Mouse (Mus musculus) thymus, postnatal 36 days (tissue): Measurements from ENCODE around the gene Cspg4.
"Not testable (repeated sequence)": the region's sequence is repeated elsewhere in the genome, so short reads cannot be mapped to it uniquely, and the experiment has no call there.

Experiments
- DNase-seq, 2 experiments: peaks; one replicate each; pipeline ENCODE4 v3.0.0; 2022; ENCODE audit warnings: mixed read lengths in 2 of 2

Gene Cspg4

DNA sequence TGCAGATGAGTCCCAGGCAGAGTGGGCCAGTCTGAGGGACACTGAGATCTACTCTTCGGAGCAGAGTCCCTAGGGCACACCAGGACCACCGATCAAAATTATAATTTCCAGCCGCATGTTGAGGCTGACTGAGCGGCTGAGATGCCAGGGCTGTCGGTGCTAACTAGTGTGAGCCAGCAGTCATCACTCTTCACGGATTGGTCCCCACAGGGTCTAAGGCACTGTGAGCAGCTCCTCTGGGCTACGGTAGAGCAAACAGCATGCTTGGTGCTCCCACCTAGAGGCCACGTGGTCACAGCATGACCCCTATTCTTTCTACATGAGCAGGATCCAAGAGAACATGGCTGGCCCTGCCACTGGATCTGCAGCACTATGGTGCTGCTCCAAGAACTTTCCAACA is 28.5 kb downstream of the Cspg4 start:
- DNase-seq = no peak

DNA sequence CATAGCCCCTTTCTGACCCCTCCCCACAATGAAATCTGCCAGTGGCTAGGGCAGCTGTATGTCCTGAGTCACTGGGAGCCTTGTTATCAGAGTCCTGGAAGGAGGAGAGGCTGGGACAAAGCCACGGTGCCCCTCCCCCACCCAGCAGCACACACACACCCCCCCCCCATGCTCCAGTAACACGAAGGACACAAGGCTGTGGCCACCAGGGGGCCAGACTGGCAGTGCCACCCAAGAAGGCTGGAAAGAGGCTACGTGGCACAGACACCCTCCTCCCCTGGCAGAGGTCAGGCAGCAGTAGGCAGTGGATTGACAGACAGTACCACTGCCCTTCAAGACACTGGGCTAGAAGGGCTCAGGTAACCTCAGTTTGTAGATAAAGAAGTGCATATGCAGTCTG is 29.2 kb downstream of the Cspg4 start:
- peak in 1 of 2 experiments; percentile 20 for DNase-seq

DNA sequence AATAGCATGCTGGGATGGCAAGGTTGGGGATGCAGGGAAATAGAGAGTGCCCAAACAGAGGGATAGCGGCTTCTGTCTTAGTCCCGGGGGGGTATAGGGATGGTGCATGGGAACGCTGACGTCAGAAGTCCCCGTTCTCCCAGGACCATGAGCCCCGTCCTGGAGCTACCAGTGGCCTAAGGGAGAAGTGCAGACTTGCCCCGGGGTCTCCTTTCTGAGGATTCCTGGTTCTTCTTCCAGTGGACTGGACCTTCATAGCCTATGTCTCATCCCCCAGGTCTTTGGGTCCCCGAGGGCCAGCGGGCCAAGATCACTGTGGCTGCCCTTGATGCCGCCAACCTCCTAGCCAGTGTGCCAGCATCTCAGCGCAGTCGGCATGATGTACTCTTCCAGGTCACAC is 31.9 kb downstream of the Cspg4 start:
- no peak for DNase-seq

DNA sequence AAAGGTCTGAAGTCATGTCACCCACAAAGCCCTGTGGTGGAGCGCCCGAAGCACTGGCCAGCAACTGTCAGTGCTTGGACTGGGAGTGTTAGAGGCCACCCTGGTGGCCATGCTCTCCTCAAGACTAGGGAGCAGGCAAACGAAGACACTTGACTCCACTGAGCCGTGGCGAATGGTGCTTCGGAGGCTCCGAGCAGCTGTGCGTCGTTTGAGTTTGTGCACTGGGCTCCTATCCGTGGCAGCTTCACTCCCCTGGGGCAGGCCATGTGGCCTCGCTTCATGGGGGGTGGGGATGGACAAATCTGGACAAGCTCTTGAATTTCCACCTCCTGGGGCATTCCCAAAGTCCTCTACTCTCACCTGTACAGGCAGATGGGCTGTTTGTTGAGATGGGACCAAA is 34.6 kb downstream of the Cspg4 start:
- no peak for DNase-seq

DNA sequence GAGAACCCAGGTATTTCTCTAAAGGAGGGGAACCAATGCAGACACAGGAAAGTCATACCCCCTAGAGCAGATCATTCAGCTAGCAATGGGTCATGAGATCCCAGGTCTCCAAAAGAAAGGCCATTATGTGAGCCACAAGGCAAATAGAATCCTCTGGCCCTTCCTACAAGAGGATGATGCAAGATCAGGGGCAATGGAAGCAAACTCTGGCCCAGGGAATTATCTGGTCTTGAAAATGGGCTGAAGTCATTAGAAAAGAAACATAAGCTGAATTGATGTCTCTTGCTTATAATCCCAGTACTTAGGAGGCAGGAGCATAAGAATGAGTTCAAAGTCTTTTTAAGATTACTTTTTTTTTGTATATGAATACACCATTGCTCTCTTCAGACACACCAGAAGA is 35.2 kb downstream of the Cspg4 start:
- DNase-seq = no peak

DNA sequence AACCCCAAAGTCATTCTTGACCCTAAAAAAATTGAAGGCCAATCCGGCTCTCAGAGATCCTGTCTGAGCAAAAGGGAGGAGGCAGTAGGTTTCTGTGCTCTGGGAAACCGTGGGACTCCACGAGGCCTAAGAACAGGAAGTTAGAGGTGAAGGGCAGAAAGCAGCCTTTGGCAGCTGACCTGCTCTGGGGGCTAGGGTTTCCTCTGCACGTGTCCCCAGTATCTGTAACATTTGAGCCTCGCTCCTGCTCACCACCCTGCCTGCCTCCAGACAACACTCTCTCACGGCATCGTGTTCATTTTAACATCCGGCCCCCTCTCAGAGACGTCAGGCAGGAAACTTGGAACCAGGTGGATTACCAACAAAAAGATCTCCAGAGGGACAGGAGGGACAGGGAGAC is 35.7 kb downstream of the Cspg4 start:
- DNase-seq = no peak

DNA sequence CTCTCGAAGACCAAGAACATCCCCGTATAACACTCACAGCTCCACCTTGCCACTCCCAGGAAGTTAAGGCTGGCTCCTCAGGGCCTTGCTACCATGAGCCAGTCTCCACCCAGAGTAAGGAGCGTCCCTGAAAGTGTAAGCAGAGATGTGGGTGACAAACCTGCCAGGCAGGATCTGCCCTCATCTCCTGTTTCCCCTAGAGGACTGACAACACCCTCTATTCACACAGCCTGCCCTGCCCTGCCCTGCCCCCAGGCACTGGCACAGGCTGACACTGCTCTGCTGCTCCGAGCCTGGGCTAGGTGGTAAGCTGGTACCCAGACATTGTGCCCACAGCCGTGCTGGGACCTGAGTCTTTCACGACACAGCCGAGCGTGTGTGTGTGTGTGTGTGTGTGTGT is 36.4 kb downstream of the Cspg4 start:
- DNase-seq = no peak

DNA sequence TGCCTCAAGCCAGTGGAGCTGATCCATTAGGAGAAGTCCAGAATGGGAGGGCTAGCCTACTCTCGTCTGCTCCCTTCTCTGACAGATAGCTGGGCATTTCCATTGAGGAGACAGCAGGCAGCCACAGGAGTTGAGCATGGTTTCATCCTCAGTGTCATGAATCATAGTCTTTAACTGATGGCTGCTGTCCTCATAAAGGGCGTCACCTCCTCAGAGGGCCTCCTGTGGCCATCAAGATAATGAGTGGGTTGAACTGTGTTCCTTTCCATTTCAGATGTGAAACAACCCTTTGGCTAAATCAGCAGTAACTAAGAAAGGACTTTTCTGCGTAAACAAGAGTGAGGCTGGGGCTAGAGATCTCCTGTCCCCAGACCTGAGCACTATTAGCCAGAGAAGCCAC is 38.8 kb downstream of the Cspg4 start:
- no peak for DNase-seq

DNA sequence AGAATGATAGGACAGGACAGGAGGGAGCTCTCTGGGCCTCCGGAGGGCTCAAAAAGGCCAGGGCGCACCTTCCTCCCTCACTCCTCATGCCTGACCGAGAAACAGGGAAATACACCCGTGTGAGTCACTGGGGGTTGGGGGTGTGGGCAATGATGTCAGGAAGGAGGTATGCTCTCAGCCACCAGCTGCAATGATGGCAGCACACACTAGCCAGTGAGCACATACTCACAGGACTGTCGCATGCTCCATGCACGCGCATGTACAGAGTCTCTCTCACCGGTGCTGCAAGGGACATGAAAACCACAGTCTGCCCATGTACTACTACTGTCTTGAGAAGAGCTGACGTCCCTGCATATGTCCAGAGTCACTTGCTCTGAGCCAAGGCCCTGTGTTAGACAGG is 42.7 kb downstream of the Cspg4 start:
- DNase-seq = no peak

DNA sequence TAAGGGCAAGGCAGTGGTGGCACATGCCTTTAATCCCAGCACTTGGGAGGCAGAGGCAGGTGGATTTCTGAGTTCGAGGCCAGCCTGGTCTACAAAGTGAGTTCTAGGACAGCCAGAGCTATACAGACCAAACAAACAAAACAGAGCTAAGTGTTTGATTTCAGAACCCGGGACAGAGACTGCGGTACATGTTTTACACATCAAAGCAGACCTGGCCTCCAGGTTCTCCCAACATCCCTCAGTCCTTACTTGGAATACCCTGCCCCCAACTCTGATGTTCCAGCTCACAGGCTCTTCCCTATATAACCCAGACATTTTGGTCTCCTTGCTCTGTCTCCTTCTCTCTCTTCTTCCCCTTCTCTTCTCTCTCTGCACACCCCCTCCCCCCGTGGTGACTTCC is 45.2 kb downstream of the Cspg4 start:
- DNase-seq = not testable (repeated sequence)

DNA sequence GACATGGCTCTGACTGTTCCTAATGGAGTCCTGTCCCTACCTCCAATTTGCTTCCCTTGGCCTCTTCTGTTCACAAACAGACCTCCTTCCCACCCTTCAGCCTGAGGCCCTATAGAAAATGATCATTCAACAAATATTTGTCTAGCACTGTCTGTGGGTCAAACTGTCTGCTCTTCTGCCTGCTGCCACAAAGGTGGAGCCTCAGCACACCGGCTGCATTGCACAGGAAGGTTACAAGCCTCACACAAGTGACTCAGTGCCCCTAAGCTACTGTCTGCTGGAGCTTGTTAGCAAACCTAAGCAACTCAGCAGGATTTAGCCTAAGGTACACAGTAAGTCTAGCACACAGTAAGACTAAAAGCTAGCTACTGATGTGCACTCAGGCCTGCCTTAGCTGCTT is 46.2 kb downstream of the Cspg4 start:
- DNase-seq = no peak

DNA sequence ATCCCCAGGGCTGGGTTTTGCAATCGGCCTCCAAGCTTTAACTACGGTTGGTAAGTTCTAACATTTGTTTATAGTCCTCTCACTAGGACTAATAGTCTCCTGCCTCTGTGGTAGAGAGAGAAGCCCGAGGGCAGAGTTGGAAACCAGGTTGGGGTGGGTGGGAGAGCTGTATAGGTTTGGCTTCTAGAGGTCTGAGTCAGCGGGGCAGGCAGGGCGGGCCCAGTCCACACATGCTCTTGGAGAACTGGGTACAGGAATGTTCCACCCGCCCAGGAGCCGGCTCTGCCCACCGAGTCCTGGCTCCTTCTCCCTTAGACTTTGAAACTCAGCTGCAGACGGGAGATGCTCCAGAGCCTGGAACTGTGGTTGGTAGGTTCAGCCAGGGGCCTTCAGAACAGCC is 49.2 kb downstream of the Cspg4 start:
- no peak for DNase-seq

DNA sequence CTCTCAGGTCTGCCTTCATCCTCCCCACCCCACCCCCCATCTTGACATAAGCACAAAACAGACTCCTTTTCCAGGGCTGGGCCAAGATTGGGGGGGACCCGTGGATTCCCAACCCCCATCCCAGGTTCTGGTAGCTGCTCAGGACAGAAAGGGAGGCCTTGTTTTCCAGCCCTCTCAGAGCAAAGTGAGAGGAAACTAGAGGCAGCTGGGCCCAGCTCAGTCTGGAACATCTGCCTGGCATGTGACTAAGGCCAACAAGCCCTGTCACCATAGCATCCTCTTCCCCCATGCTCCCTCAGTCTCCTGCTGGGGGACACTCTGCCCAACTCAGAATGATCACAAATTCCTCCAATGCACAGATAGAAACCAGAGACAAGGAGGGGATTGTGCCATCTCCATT is 50.3 kb downstream of the Cspg4 start:
- no peak for DNase-seq

DNA sequence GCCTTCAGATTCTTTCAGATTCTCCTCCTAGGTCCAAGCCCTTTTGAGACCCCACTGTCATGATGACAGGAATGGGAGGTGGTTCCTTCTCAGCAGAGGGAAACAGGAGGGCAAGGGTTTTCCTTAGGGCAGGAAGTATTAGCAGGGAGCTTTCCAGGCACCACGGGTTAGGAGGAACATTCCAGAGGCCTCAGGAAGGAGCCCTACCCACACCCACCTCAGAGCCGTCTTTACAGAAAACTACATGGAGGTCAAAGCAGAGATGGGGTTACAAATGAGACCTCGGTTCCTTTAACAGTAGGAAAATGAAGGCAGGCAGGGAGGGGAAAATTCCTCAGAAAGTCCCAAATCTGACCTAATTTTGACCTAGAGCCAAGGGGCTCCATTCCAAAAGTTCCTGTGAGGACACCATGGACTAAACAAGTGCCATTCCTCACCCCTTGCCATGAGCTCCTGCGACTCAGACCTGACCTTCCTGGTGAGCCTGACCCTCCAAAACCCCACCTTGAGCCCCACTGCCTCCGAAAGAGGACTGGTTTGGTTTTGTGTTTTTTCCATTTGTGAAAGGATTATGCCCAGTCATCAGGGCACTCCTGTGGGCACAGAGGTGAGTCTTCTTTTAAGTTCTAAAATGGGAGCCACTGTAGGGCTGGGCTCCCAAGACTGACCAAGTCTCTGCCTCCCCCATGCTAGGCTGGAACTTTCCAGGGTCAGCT is 51.0 kb downstream of the Cspg4 start:
- no peak for DNase-seq

DNA sequence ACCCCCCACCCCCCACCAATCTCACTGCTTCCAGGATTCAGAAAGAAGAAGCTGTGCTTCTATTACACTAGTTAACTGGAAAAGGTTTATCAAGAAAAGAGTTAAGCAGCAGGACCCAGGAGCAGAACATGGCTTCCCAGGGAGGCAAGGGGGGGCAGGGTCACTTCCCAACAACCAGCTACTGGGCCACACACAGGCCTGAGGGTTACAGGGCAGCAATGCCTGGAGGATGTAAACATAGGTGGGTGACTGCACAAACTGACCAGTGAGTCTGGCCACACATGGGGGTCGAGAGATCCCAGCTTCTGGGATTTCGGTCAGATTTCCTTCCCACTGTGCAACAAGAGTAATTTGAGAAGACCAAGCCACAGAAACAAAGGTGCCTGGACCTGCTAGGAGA is 52.3 kb downstream of the Cspg4 start:
- DNase-seq = no peak

DNA sequence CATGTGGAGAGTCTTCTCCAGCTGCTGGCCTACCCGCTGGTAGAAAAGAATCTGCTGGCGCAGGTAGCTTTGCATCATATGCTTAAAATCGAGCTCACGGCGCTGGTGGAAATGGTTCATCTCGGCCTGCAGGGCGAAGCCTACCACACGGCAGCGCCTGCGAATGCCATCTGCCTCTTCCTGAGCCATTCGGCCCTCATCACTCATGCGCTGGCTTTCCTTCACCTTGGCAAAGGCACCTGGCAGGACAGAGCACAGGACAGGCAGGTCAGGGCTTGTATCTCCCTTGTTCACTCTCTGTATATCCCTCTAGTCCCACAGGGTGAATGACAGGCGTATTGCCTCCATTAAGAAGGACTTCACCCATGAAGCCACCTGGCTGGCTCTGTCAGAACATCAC is 53.6 kb downstream of the Cspg4 start:
- no peak for DNase-seq

DNA sequence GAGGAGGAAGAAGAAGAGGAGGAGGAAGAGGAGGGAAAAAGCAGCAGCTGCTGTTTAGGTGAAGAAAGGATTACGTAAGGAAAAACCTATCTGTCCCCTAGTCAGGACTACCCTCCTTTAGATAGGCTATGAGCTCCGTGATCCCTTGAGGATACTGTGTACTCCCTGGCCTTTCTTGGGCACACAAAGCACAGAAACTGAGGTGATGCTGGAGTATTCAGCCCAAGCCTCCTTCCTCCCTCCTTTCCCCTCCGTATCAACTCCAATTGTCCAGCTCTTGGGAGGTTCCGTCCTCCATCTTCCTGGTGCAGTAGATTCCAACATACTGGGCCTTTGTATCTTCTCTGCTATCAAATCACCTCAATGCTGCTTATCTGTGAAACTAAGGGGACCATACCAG is 57.9 kb downstream of the Cspg4 start:
- no peak for DNase-seq

DNA sequence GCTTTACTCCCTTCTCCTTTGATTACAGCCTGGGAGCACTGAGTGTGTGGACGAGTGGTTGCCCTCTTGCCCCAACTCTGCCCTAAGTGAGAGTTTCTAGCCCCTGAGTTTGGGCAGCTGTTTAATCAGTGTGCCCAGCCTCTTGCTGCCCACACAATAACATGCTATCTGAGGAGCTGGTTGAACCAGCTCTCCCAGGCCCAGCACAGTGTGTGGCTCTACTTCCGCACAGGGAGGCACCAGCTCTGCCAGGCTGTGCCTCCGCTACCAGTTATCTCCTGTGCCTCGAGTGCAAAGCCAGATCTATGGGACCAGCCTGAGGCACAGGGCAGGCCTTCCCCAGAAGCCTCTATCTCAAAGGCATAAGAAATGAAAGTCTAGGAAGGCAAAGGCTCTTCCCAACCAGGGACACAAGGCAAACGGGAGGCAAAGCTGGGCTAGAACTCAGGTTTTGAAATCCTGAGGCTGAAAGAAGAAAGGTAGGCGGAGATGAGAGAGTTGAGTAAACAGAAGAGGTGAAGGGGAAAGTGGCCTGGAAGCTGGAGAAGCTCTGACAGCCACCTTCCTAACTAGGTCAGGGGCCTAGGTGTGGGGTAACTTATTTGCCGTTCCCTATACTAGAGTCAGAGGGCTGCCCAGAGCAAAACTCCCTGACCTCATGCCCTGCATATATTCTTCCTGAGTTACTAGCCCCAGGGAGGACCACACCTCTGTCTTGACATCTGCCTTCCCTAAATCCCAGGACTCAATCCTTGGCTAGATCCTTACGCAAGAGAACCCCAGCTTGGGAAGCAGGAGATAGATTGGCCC is 59.2 kb downstream of the Cspg4 start:
- DNase-seq = no peak

DNA sequence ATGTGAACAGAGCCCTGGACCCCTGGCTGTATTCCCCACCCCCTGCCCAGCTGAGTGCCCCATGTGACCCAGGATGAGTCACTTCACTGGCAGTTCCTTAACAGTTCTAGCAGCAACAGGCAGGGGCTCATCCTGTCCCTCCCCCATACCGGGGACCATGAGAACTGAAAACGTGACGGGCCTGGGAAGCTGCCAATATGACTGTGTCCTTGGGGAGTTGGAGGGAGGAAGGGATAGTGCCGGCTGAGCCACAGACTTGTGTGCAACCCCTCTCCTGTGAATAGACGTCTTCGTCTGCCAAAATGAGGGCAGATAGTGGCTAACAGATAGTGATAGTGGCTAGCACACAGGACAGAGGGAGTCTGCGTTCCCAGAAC is 59.8 kb downstream of the Cspg4 start:
- DNase-seq = peak in 1 of 2 experiments; percentile 15

DNA sequence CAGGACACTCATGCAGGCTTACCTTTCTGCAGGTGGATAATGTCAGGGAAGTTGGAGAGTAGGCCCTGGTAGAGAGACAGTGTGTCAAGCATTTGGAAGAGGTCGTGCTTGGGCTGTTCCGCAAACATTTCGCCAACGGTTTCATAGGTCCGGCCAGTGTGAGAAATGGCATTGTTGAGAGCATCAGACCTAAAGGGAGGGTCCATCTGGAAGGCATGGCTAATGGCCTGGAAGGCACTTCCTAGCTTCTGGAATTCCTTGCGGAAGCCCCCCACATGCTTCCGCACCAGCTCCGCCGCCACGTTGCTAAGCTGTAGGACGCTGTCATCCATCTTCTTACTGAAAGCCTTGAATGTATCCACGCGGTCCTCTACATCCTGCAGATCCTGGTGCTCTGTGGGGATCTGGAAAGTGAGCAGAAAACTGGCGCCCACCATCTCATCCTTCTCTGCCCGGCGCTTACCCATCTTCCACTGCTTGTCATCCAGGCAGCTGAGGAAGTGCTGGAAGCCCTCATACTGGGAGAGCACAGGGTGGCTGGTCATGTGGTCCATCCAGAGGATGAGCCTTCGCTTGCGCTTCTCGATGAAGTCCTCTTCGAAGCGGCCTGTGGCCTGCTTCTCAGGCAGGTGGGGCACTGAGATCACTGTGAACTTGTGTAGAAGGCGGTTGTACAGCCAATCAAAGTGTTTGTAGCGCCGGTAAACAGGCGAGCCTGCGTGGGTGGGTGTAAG is 60.6 kb downstream of the Cspg4 start:
- no peak for DNase-seq

DNA sequence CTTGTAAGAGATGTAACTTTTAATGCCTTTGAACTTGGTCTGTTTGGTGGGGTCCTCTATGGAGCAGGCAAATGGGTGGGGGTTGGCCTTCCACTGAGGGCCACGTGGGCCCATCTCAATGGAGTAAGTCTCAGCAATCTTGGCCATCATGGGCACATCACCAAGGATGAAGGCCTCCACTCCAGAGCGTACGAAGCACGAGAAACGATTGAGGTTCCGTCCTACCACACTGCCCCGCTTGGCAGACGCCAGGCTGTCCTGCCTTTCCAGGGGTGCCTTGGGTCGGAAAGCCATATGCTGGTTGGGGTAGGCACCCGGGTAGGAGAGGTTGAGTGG is 61.2 kb downstream of the Cspg4 start:
- DNase-seq = no peak

DNA sequence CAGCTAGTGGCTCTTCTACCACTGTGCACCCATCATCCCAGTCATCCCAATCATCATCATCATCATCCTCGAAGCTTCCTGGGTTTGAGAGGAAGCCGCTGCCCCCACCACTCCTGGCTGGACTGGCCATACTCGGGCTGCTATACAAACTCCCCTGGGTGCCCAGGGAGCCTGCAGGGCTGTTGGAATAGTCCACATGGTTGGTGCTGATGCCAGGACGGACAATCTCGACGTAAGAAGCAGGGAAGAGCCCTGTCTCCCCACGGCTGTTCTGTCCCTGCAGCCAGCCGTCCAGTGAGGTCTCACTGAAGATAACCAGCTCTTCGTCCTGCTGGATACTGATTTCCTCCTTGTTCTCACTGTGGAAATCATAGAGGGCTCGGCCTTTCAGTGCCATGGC is 61.6 kb downstream of the Cspg4 start:
- no peak for DNase-seq

DNA sequence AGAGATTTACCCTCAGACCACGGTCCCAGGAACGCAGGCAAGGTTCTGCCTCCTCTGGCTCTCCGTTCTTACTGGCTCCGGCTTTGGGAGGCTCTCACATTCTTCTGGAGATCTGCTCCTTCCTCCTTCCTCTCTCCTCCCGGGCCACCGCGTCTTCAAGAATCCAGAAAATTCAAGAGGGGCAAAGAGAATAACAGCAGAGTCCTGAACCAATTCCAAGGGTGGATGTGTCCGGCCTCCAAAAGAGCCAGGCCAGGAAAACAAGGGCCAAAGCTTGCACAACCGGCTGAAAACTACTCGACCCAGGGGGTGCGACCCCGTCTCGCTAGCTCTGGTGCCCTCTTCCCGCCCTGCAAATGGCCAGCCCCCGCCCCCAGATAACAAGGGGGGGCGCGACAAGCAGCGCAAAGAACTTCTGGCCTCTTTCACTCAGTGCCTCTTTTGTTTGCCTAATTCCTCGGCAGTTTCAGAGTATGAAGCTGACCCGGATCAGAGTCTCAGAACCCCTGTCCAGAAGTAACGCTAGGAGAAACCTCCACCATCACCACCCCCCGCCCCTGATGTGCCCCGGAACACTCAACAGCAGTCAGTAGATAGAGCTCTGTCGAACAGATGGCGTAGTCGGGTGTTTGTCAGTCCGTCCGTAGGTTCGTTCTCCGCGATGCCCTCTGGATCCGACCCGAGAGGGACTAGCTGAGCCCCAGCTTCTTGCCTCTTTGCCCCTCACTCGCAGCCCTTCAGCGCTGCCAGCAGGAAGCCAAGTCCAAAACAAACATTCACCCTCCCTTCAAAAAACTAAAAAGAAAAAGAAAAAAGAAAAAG is 62.6 kb downstream of the Cspg4 start:
- peak; percentile 36 to 41 for DNase-seq
